Mouse (Mus musculus) embryonic facial prominence, embryonic 12.5 days (tissue): ENCODE data around the gene Mettl7a3. TPM values are rescaled to one million over a fixed set of nuclear protein-coding genes. Genes with fewer than 3 reads are reported as not detected.

Experiments
- polyA plus RNA-seq: library from polyadenylated mRNA; unstranded; fragments of >200 nt; fragmentation: Nextera tagmentation; extraction: Ambion mirVana; gene quantifications from 2 replicates; pipeline ENCODE4 v1.2.1, GENCODE M21; 2016

Mettl7a3 gene
- polyA plus RNA-seq, 1 experiment from 2014 or later = 0.28 TPM

Other genes with a start within 250 kb of the Mettl7a3 start
- gene Atf1, start 107.1 kb upstream of the Mettl7a3 start, polyA plus RNA-seq = 45.0 and 46.8 TPM in 2 replicates
- gene Tmprss12, start 54.1 kb upstream of the Mettl7a3 start, polyA plus RNA-seq = not detected in 2 replicates
- 5.0 and 5.1 TPM in 2 replicates for gene Mettl7a1, start 30.8 kb upstream of the Mettl7a3 start, polyA plus RNA-seq
- 0.26 TPM in 1 of 2 replicates, not detected in the other for gene Methig1, start 18.2 kb downstream of the Mettl7a3 start, polyA plus RNA-seq
- not detected in 2 replicates for gene Mettl7a2, start 18.3 kb downstream of the Mettl7a3 start, polyA plus RNA-seq
- gene Higd1c, start 29.6 kb downstream of the Mettl7a3 start, polyA plus RNA-seq = not detected in 2 replicates
- gene Gm5475, start 87.2 kb downstream of the Mettl7a3 start, polyA plus RNA-seq = 0.12 and 0.14 TPM in 2 replicates
- 22.3 and 23.0 TPM in 2 replicates for gene Slc11a2, start 90.1 kb downstream of the Mettl7a3 start, polyA plus RNA-seq
- 35.3 and 37.3 TPM in 2 replicates for gene Letmd1, start 134.1 kb downstream of the Mettl7a3 start, polyA plus RNA-seq
- gene Csrnp2, start 160.6 kb downstream of the Mettl7a3 start, polyA plus RNA-seq = 32.8 and 34.9 TPM in 2 replicates
- 42.7 and 43.7 TPM in 2 replicates for gene Tfcp2, start 217.1 kb downstream of the Mettl7a3 start, polyA plus RNA-seq